Mouse (Mus musculus) kidney, postnatal 10 days (tissue): ENCODE measurements around the gene Oosp2.

Experiments
- DNase-seq: peaks from one replicate; pipeline ENCODE4 v3.0.0; 2021; ENCODE audit warnings: mixed read lengths

Gene Oosp2

DNA sequence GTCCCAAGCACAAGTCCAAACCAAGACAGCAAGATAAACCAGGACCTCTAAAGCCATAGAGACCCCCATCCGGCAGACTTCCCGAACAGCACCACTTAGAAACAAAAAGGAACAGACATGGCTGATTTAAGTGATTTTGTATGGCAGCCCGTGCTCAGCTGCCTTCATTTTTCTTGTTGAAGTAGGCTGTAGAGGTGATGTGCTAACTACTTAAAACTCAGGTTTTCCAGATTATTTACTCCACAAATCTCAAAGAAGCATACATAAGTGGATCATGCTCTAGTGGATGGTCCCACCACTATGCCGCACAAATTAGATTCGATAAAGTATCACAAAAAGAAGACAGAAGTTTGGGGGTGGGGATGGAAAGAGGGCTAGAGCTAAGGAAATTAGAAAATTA lies at the start of gene Oosp2:
Gene Oosp2 (minus strand): TSS at position 101 of the 400 bp plus-strand sequence.
- no peak for DNase-seq

GRCm38 (mm10) chr19:11698342-11698741 lies 38.0 kb upstream of the Oosp2 start:
- no peak for DNase-seq

DNA sequence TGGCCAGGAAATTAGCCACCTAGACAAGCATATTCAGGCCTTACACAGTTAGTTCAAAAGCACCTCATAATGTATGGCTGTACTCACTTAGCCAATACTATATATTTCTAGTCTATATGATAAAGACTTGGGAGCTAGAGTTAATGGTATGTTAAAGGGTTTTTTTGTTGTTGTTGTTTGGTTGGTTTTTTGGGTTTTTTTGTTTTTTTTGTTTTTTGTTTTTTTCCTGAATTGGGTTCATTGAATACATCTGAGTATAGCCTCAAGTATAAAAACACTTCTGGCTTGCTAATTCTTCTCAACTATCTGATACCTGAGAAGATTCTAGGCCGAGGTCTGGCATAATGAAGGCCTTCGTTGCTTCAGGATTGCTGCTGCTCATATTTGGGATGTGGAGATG lies 36.4 kb upstream of the Oosp2 start, which contains the start of gene Oosp3:
Gene Oosp3 (plus strand): TSS at position 301 of the 400 bp plus-strand sequence.
- DNase-seq: no peak

- DNase-seq: no peak
These were observed 31.1 kb upstream of the Oosp2 start for GRCm38 (mm10) chr19:11691454-11691853.

DNA sequence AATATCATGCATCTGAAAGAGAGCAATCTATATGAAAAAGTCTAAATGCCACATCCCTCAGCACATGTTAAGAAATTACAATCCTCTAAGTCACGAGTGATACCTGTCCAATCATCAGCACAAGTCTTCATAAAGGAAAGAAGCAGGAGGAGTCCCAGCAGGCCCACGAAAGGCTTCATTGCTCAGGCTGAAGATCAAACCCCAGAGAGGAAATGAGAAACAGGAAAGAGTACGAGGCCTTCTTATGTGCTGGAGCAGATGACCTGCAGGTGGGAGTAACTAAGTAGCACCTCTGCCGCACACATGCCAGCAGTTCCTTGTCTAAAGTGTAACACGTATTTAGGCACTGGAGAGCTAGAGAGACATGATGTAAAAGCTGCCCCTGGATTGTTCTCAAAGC lies 30.5 kb upstream of the Oosp2 start, which contains the start of gene Oosp1:
Gene Oosp1 (minus strand): TSS at position 312 of the 400 bp plus-strand sequence.
- no peak for DNase-seq

- no peak for DNase-seq
These were observed 1.2 kb upstream of the Oosp2 start for GRCm38 (mm10) chr19:11661562-11661961.

DNA sequence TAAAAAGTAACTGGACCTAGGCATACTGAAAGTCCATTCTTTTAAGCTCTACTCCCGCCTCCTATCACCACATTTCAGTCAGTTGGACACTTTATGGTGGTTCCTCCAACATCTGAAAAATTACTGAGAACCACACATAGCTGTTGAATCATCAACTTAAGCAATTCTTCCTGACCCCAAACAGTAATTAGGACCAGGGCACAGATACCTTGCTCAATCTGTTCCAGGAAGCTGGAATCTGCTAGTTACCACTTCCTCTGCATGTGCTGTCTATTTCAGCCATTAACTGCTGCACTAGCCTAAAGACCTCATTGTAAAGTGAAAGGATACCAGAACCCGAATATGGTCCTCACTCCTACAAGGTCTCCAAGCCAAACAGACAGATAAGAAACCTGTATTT lies 1.2 kb downstream of the Oosp2 start:
- no peak for DNase-seq

GRCm38 (mm10) chr19:11649564-11649963 lies 10.8 kb downstream of the Oosp2 start:
- DNase-seq: no peak

GRCm38 (mm10) chr19:11646166-11646565 lies 14.2 kb downstream of the Oosp2 start:
- no peak for DNase-seq

- no peak for DNase-seq
These were observed 19.6 kb downstream of the Oosp2 start, which contains the start of gene Ms4a3 for GRCm38 (mm10) chr19:11640732-11641131. Gene Ms4a3 (minus strand): TSS chr19:11640851.

- no peak for DNase-seq
These were observed 21.3 kb downstream of the Oosp2 start for GRCm38 (mm10) chr19:11639038-11639437.

GRCm38 (mm10) chr19:11635572-11635971 lies 24.8 kb downstream of the Oosp2 start:
- no peak for DNase-seq

- DNase-seq: no peak
These were observed 26.0 kb downstream of the Oosp2 start for GRCm38 (mm10) chr19:11634330-11634729.

DNA sequence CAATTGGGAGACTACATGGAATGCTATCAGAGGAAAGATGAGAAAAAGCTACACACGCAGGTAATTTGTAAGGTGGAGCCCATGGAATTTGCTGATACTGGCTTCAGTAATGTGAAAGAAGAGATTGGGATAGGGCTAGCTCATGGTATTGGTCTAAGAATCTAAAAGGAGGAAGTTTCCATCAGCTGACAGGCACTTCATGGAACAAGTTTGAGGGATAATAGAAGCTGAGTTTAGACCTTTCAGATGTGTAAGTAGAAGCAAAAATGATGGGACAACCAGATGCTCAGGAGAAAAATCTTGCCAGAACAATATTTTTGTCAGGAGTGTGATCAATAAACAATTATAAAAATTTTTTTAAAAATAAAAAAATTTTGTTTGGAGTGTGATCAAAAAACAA lies 26.6 kb downstream of the Oosp2 start:
- DNase-seq: no peak

DNA sequence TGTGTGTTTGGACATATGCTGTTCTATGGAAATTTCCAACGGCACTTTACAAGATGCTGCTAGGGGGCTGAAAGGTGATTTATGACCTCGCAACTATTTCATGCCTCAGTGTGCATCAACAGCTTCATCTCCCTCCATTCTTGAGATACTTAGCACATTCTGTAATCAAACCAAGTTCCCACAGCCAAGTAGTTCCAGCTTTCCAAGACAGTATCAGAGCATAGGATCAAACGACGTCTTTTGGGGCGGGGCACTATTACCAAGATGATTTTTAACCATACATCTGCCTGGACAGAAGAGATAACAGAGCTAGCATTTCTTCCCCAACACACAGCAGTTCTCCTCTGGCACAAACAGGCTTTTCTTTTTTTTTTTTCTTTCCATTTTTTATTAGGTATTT lies 35.1 kb downstream of the Oosp2 start:
- no peak for DNase-seq

DNA sequence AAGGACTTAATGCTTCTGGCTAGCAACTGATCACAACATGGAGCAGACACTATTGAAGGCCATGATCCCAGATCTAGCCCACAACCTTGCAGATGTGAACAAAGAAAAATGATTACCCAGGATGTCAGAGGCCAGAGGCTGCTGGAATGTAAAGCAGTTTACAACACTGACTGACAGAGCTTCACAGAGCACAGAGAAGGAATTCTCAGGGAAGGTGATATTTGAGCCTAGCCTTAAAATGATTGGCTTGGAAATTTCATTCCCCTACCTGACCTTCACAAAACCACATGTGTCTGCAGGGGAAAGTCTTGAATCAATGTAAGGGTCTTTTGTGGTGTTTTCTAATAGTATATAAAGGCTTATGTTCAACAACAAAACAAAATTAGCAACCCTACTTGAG lies 35.6 kb downstream of the Oosp2 start:
- no peak for DNase-seq

DNA sequence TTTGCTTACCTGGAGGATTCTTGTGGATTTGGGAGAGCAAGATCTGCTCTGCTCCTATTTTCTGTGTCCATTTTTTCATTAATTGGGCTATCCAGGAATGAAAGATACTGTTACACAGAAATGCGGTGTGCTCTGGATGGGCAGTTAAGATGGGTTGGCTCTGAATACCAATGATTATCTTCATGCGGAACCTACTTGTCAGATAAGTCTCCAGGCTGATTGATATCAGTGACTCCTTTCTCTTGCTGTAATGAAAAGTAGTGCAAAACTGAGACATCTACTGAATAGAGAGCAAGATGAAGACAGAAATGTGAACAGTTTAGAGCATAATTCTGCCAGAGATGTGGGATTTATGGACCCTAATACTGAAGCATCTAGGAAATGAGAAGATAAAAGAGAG lies 36.8 kb downstream of the Oosp2 start, which contains the start of gene Ms4a2:
Gene Ms4a2 (minus strand): TSS at position 169 of the 400 bp plus-strand sequence.
- no peak for DNase-seq

- no peak for DNase-seq
These were observed 42.4 kb downstream of the Oosp2 start for GRCm38 (mm10) chr19:11617983-11618382.

DNA sequence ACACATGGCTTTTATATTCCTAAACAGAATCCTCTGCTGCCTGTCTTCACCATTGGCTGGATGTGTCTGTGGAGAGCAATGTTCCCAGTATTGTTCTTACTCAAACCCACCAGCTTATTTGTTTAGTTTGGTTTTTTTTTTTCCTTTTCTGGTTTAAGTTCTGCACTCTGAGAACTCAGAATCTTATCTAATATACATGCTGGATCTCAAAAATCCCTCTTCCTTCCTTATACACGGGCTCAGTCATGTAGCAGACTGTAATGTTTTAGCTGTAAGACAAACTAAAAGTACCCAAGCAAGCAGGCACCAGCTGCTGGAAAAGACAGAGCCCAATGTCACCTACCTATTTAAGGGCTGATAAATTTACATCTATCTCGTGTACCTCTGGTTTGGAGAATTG lies 45.6 kb downstream of the Oosp2 start:
- no peak for DNase-seq

GRCm38 (mm10) chr19:11613776-11614443 lies 46.4 kb downstream of the Oosp2 start:
- no peak for DNase-seq

DNA sequence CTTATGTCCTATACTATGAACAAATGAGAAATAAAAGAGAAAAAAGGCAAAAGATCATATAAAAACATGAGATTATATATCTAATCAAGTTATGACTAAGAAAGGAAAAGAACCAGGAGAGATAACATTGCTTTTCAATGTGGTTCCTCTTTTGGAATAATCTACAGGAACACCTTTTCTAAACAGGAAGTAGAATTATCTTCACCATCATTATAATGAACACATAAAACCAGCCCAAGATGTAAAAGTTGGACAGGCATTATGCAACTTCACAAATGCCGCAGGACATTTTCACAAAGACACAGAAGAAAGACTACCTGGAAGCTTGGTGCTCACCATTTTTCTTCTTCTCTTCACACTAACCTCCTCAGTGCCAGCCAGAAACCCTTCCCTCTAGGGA lies 47.3 kb downstream of the Oosp2 start:
- DNase-seq: no peak

DNA sequence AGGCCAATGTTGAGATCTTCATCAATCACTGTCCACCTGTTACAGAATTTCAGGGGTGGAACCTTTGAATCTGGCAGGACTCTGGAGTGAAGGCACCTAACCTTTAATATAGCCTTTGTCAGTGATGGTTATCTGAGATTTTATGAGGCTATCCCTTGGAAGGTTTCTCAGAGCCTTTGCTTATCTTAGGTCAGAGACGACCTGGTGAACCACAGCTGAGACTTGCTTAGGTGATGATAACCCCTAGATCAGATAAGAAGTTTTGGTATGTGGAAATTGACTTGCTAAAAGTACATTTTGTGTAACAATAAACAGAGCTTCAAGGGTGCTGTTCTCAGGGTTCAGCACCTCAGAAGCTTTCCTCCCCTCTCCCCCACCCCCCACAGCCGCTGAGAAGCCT lies 48.1 kb downstream of the Oosp2 start:
- DNase-seq: no peak

- DNase-seq: peak; percentile 36
These were observed 48.8 kb downstream of the Oosp2 start for GRCm38 (mm10) chr19:11611541-11611945.

DNA sequence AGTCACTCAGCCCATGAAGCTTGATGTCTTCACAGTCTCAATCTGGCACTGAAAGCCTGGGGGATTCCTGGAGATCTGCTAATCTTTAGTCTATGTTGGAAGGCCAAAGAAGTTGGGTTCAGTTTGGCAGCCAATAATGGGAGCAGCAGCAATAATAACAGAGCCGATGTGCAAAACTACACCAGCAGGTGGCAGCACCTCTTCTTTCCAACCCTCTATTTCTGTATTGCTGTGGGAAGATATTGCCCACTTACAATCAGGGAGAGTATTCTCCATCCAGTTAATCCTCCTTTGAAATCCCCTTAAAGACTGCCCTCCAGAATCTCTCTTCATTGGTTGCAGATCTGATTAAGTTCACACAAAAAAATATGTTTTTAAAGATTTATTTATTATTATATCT lies 52.2 kb downstream of the Oosp2 start:
- peak; percentile 55 for DNase-seq

- DNase-seq: no peak
These were observed 55.8 kb downstream of the Oosp2 start, which contains the start of gene Ms4a6d for GRCm38 (mm10) chr19:11604603-11605002. Gene Ms4a6d (minus strand): TSS chr19:11604849.
